Mouse (Mus musculus): ENCODE results near the gene Rpl24. TPM values are rescaled to one million over a fixed set of nuclear protein-coding genes. Genes with fewer than 3 reads are reported as not detected.

Gene Rpl24
- 1,568 TPM for polyA plus RNA-seq (2012; fragmentation: generic; extraction: Trizol)
- long read RNA-seq, experiment 1, transcript Rpl24-201 (6 exons, 677 nt), result major isoform, 731 of 770 reads
- long read RNA-seq, experiment 1, transcript Rpl24-204 (5 exons, 639 nt), result minor isoform, 12 of 770 reads
- long read RNA-seq, experiment 1, partial matches to known transcripts, result 19 of 770 reads
- long read RNA-seq, experiment 1, other reads (novel, unspliced or antisense), result 8 of 770 reads
- long read RNA-seq, experiment 2, transcript Rpl24-201 (6 exons, 677 nt), result major isoform, 213 of 219 reads
- long read RNA-seq, experiment 2, partial matches to known transcripts, result 2 of 219 reads
- long read RNA-seq, experiment 2, other reads (novel, unspliced or antisense), result 1 of 219 reads

- peaks cover 52% of the 10 kb centered on the region for H3K79me2 ChIP-seq (ENCODE audit: control insufficient read depth, insufficient read depth)
- peaks cover 45% of the 10 kb centered on the region for H3K36me3 ChIP-seq (ENCODE audit: control insufficient read depth, insufficient read depth)
- peak within 1 kb of the TSS; percentile 93 for H3ac ChIP-seq (ENCODE audit: control insufficient read depth, insufficient read length, low read depth)
Observed at GRCm38 (mm10) chr16:55966212-55966871, at the start of gene Rpl24. TSS of gene Rpl24 (plus strand) at chr16:55966275.

GRCm38 (mm10) chr16:55922079-55922478 lies 44.0 kb upstream of the Rpl24 start:
- Histone ChIP-seq H3K79me2 (ENCODE audit: control insufficient read depth, insufficient read depth) (no peaks in the 10 kb centered on the region), H3K36me3 (ENCODE audit: control insufficient read depth, insufficient read depth) (peaks cover 18% of the 10 kb centered on the region), H3K27me3 (ENCODE audit: control insufficient read depth, insufficient read depth, insufficient read length) (no peaks in the 10 kb centered on the region), H3ac (ENCODE audit: control insufficient read depth, insufficient read length, low read depth) (no peak overlapping the region), H3K79me3 (ENCODE audit: low read depth) (no peaks in the 10 kb centered on the region), H3K4me3 (ENCODE audit: insufficient read depth, poor library complexity, severe bottlenecking) (no peak overlapping the region)
- TF ChIP-seq MAX (IDR thresholded peaks at IDR 0.05) (no peak), CEBPB (IDR thresholded peaks at IDR 0.05; ENCODE audit: low read depth) (no peak), MYOG (IDR thresholded peaks at IDR 0.05; ENCODE audit: control insufficient read depth, extremely low read depth, insufficient read length) (no peak), FOSL1 (IDR thresholded peaks at IDR 0.05; ENCODE audit: insufficient read depth, low read length, poor library complexity, severe bottlenecking) (no peak), USF1 (IDR thresholded peaks at IDR 0.05; ENCODE audit: low read depth) (no peak), CTCF (IDR thresholded peaks at IDR 0.05; ENCODE audit: control insufficient read depth, insufficient read depth, insufficient read length) (no peak), MYOD1 (IDR thresholded peaks at IDR 0.05; ENCODE audit: control insufficient read depth, insufficient read length, low read depth) (no peak)

More at GRCm38 (mm10) chr16:55966212-55966871, at the start of gene Rpl24:
- H3K27me3 ChIP-seq (ENCODE audit: control insufficient read depth, insufficient read depth, insufficient read length), result no peaks in the 10 kb centered on the region
- peaks cover 43% of the 10 kb centered on the region for H3K79me3 ChIP-seq (ENCODE audit: low read depth)
- H3K4me3 ChIP-seq (ENCODE audit: insufficient read depth, poor library complexity, severe bottlenecking), result peak within 1 kb of the TSS; percentile 80
- no peak for TF ChIP-seq MYOG (IDR thresholded peaks at IDR 0.05; ENCODE audit: control insufficient read depth, extremely low read depth, insufficient read length)

DNA sequence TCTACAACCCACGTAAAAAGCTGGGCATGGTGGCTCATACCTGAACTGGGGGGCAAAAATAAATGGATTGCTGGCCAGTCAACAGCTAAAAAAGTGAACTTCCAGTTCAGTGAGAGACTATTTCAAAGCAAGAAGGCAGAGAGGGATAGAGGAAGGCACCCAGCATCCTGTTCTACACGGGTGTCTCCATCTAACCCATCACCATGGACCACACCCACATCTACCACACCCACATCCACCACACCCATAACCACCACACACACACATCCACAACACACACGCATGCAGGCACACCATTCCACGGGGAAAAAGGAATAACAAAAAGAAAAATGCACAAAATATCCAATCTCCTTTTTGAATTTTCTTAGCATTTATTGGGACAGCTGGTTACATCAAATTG lies 42.1 kb upstream of the Rpl24 start:
- Histone ChIP-seq H3K36me3 (ENCODE audit: control insufficient read depth, insufficient read depth) (peaks cover 18% of the 10 kb centered on the region), H3K27me3 (ENCODE audit: control insufficient read depth, insufficient read depth, insufficient read length) (no peaks in the 10 kb centered on the region), H3K79me3 (ENCODE audit: low read depth) (no peaks in the 10 kb centered on the region), H3K4me3 (ENCODE audit: insufficient read depth, poor library complexity, severe bottlenecking) (no peak overlapping the region), H3K79me2 (ENCODE audit: control insufficient read depth, insufficient read depth) (no peaks in the 10 kb centered on the region), H3ac (ENCODE audit: control insufficient read depth, insufficient read length, low read depth) (no peak overlapping the region)
- no peak for TF ChIP-seq MYOD1 (IDR thresholded peaks at IDR 0.05; ENCODE audit: control insufficient read depth, insufficient read length, low read depth)
- no peak for TF ChIP-seq USF1 (IDR thresholded peaks at IDR 0.05; ENCODE audit: low read depth)
- no peak for TF ChIP-seq MAX (IDR thresholded peaks at IDR 0.05)
- TF ChIP-seq CEBPB (IDR thresholded peaks at IDR 0.05; ENCODE audit: low read depth), result no peak

DNA sequence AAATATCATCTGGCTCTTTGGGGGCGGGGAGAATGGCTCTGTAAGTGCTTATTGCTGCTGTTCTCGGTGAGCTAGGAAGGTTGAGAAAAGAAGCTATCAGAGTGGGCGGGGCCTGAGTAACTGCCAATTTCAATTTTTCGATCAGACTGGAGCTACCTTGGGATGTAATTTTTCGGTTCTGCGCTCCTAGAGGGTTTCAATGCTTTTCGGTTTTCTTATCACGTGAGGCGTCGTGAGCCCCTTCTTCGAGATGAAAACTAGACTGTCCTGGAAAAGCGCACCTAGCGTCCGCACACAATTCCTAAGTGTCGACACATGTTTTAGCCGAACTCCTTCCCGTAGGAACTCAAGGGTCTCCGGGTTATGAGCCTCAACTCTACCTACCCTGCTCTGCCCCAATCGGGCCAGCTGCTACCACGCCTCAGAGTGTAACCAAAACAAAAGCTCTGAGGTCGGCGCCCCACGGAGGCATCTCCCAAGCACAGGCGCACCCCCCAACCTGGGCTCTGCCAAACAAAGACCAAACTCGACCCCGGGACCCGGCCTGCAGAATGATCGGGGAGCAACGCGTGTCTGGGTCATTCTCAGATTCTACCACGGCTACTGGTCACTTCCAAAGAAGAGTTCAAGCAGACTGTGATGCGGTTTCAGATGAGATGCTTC lies 32.3 kb upstream of the Rpl24 start:
- no peaks in the 10 kb centered on the region for H3K36me3 ChIP-seq (ENCODE audit: control insufficient read depth, insufficient read depth)
- H3K79me3 ChIP-seq (ENCODE audit: low read depth), result no peaks in the 10 kb centered on the region
- H3ac ChIP-seq (ENCODE audit: control insufficient read depth, insufficient read length, low read depth), result peak overlapping the region; percentile 47
- H3K79me2 ChIP-seq (ENCODE audit: control insufficient read depth, insufficient read depth), result peaks cover 12% of the 10 kb centered on the region
- no peaks in the 10 kb centered on the region for H3K27me3 ChIP-seq (ENCODE audit: control insufficient read depth, insufficient read depth, insufficient read length)
- TF ChIP-seq MYOD1 (IDR thresholded peaks at IDR 0.05; ENCODE audit: control insufficient read depth, insufficient read length, low read depth) (no peak), CEBPB (IDR thresholded peaks at IDR 0.05; ENCODE audit: low read depth) (no peak), FOSL1 (IDR thresholded peaks at IDR 0.05; ENCODE audit: insufficient read depth, low read length, poor library complexity, severe bottlenecking) (no peak), MAX (IDR thresholded peaks at IDR 0.05) (no peak), MYOG (IDR thresholded peaks at IDR 0.05; ENCODE audit: control insufficient read depth, extremely low read depth, insufficient read length) (no peak), CTCF (IDR thresholded peaks at IDR 0.05; ENCODE audit: control insufficient read depth, insufficient read depth, insufficient read length) (no peak), USF1 (IDR thresholded peaks at IDR 0.05; ENCODE audit: low read depth) (peak; percentile 73)
- H3K4me3 ChIP-seq (ENCODE audit: insufficient read depth, poor library complexity, severe bottlenecking), result peak overlapping the region; percentile 74

- H3K27me3 ChIP-seq (ENCODE audit: control insufficient read depth, insufficient read depth, insufficient read length), result no peaks in the 10 kb centered on the region
- peak within 1 kb of the TSS; percentile 74 for H3K4me3 ChIP-seq (ENCODE audit: insufficient read depth, poor library complexity, severe bottlenecking)
- H3K36me3 ChIP-seq (ENCODE audit: control insufficient read depth, insufficient read depth), result no peaks in the 10 kb centered on the region
- H3K79me3 ChIP-seq (ENCODE audit: low read depth), result no peaks in the 10 kb centered on the region
- peaks cover 12% of the 10 kb centered on the region for H3K79me2 ChIP-seq (ENCODE audit: control insufficient read depth, insufficient read depth)
- H3ac ChIP-seq (ENCODE audit: control insufficient read depth, insufficient read length, low read depth), result peak within 1 kb of the TSS; percentile 47
- TF ChIP-seq MYOG (IDR thresholded peaks at IDR 0.05; ENCODE audit: control insufficient read depth, extremely low read depth, insufficient read length) (no peak), MAX (IDR thresholded peaks at IDR 0.05) (no peak), FOSL1 (IDR thresholded peaks at IDR 0.05; ENCODE audit: insufficient read depth, low read length, poor library complexity, severe bottlenecking) (no peak), USF1 (IDR thresholded peaks at IDR 0.05; ENCODE audit: low read depth) (no peak), CTCF (IDR thresholded peaks at IDR 0.05; ENCODE audit: control insufficient read depth, insufficient read depth, insufficient read length) (no peak), CEBPB (IDR thresholded peaks at IDR 0.05; ENCODE audit: low read depth) (no peak), MYOD1 (IDR thresholded peaks at IDR 0.05; ENCODE audit: control insufficient read depth, insufficient read length, low read depth) (no peak)
Observed at GRCm38 (mm10) chr16:55934453-55935037, 31.5 kb upstream of the Rpl24 start, which contains the start of gene Cep97. TSS of gene Cep97 (minus strand) at chr16:55934855.

All from C2C12 (cell line).